Mouse (Mus musculus): ENCODE measurements around the gene Olfr874. TPM values are rescaled to one million over a fixed set of nuclear protein-coding genes. Genes with fewer than 3 reads are reported as not detected.
"Not testable (repeated sequence)": the region's sequence is repeated elsewhere in the genome, so short reads cannot be mapped to it uniquely, and the experiment has no call there.

Gene Olfr874
- polyA plus RNA-seq (2017; shearing (Covaris generic)), result not detected

DNA sequence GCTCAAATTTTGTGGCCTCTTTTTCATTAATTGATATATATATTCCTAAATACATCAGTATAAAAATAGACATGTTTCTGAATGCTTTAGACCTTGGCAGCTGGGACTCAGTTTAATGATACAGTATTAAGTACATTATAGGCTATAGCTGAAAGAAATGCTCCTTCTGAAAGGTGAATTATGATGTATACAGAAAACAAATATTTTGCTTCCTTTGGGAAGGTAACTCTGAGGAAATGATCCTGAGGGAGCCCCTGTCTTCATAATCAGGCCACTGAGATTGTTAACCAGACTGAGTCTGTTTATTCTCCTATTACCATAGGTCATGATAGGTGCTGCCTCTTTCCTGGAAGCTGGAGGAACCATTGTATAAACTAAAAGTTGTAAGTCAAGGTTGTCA is at the start of gene Olfr874:
TSS of gene Olfr874 (plus strand) at position 301 of the 400 bp plus-strand sequence.
- no peak for ATAC-seq

- ATAC-seq, result no peak
Observed at GRCm38 (mm10) chr9:37716150-37716549, 28.8 kb upstream of the Olfr874 start, which contains the start of gene Olfr160. TSS of gene Olfr160 (minus strand) at chr9:37716250.

GRCm38 (mm10) chr9:37734310-37734709 is 10.6 kb upstream of the Olfr874 start:
- ATAC-seq, result no peak

DNA sequence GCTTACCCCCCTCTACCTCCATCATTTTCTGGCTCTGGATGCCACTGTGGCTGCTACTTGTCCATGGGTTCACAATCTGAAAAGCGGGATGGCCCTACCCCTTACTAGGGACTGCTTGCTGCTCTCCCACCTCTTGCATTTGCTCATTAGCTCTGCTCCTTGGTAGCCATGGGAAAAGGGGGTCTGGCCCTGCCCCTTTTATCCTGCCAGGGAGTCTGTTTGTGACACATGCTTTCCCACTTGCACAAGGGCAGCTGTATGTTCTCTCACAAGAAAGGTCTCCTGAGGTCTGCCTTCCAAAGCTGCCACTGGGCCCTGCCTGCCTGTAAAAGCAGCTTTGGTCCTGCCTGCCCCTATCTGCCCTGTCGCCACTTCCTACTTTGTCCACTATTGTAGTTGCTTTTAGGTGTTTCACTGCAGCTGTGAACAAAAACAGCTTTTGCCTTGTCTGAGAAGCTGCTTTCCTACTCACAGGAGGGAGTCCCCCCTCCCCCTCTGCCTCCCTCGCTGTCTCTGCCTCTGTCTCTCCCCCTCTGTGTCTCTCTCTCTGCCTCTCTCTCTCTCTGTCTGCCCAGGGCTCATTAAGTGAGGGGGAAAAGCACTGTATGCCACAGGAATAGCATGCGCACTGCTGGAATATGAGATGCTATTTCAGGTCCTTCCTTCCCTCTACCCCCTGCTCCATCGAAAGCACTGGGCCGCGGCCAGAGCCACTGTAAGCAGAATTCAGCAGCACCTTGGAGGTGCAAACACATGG is 5.6 kb downstream of the Olfr874 start:
- ATAC-seq, result no peak

DNA sequence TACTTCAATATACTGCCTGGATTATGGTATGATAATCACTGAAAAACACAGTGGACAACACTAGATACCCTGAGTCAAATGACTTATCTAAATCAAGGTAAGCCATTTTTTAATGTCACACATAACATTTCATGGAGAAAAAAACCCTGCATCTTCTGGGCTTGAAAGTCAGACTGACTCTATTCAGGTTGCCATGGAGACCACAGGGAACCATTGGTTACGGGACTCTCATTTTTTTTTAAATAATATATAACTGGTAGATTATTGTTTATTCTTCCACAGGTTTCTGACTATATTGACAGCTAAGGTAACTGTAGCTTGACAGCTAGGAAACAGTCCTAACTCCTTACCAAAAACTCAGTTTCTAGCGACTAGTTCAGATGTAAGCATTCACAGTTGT is 6.6 kb downstream of the Olfr874 start:
- no peak for ATAC-seq

DNA sequence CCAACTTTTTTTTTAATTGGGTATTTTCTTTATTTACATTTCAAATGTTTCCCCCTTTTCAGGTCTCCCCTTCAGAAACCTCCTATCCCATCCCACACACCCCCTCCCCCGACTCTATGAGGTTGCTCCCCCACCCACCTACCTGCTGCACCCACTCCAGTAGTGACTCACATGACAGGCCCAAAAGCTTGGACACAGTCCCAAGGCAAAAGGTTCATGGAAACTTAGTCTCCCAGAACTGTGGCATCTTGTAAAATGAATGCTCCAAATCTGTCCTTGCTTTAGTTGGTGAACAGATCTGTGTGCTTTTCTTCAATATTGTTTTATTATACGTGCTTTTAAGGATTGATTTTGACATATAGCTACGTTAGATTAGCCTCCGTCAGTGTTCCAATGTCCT is 7.1 kb downstream of the Olfr874 start:
- ATAC-seq, result no peak

DNA sequence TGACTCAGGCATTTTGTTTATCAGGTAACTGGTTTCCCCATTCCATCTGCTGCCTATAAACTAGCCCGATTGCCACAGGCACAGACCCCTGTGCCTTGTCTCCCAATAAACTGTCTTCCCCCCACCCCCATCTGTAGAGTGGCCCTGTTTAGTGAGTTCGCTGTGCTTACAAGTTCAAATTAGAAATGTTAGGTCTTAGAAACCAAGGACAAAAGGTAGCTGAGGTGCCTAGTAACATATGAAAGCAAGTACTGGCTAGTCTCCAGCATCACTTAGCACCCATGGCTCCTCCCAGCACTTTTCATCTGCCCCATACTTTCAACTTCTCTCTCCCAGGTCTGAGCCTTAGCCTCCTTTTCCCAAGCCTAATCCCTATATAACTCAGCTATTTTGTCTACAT is 16.8 kb downstream of the Olfr874 start:
- no peak for ATAC-seq

GRCm38 (mm10) chr9:37762541-37762940 is 17.6 kb downstream of the Olfr874 start:
- ATAC-seq, result no peak

GRCm38 (mm10) chr9:37770661-37771060 is 25.8 kb downstream of the Olfr874 start:
- ATAC-seq, result no peak

- no peak for ATAC-seq
Observed at GRCm38 (mm10) chr9:37771759-37772158, 26.9 kb downstream of the Olfr874 start, which contains the start of gene Olfr875. TSS of gene Olfr875 (plus strand) at chr9:37771857.

GRCm38 (mm10) chr9:37782766-37783260 is 37.9 kb downstream of the Olfr874 start:
- no peak for ATAC-seq

DNA sequence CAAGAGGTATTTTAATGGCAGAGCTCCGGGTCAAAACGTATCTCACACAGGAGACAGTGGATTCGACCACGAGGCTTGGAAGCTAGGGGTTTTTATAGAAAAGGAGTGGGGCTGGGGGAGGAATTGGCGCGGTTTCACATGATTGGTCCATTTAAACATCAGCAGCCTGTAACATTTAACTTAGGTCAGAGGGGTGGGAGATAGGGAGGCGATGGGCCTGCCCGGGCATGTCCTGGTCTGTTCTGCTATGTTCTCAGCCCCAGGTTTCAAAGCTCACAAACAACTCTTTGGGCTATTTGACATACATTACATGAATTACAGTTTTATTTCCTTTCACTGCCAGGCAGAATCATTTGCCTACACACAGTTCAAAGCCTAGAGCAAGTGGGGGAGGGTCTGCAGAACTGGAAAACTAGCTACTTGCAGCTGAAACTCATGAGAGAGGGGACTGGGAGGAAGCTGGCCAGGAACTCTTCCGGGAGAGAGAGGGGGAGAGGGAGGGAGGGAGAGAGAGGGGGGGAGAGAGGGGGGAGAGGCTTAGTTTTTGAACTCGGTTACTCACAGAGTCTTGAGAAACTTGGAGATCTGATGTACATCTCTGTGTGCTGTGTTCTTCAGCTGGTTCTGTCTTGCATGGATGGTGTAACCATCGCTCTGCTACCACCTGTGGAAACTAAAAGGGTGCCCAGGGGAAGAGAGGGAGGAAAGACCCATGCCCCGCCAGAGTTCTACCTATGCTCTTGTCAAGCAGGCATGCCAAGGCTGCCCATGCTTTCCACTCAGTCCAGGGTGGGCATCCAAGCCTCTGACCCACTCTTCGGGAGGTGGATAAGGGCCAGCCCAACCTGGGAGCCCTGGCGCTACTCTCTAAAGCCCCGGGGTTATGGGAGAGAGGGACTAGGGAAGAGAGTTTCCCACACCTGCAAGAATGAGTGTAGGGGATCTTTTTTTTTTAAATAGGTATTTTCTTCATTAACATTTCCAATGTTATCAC is 38.8 kb downstream of the Olfr874 start:
- not testable (repeated sequence) for ATAC-seq

DNA sequence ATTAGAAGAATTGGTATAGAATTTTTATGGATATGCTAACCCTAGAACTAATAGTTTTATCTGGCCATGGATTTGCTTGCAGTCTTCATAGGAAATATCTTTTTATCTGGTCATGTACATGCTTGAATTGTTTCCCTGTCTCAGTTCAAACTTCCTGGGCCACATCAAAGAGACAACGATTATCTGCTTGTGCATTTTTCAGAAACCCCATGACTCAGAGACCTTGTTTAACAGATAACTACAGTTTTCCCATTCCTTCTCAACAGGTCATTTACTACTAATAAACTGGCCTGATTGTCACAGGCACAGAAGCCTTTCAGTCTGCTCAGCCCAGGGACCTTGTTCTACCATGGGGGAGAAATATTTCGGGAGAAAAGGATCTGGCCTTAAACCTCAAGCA is 41.5 kb downstream of the Olfr874 start:
- no peak for ATAC-seq

Other genes with a start within 250 kb of the Olfr874 start
- under 1 TPM in 1 of 2 experiments, not detected in 1; 0.58 TPM for gene Esam, start 217.0 kb upstream of the Olfr874 start, polyA plus RNA-seq (2017; shearing (Covaris generic))
- not detected for gene Vsig2, start 205.9 kb upstream of the Olfr874 start, polyA plus RNA-seq (2017; shearing (Covaris generic))
- under 1 TPM in 1 of 2 experiments, not detected in 1; 0.33 TPM for gene Nrgn, start 192.2 kb upstream of the Olfr874 start, polyA plus RNA-seq (2017; shearing (Covaris generic))
- gene Siae, start 189.4 kb upstream of the Olfr874 start, polyA plus RNA-seq (2017; shearing (Covaris generic)), result 10 to 100 TPM in 1 of 2 experiments, 1 to 10 TPM in 1; 9.7 to 13.6 TPM
- 1 to 10 TPM in 1 of 2 experiments, not detected in 1; 1.4 TPM for gene Spa17, start 131.4 kb upstream of the Olfr874 start, polyA plus RNA-seq (2017; shearing (Covaris generic))
- 100 to 1,000 TPM; 200 to 207 TPM for gene Tbrg1, start 87.8 kb upstream of the Olfr874 start, polyA plus RNA-seq (2017; shearing (Covaris generic))
- not detected for gene Panx3, start 75.9 kb upstream of the Olfr874 start, polyA plus RNA-seq (2017; shearing (Covaris generic))
- under 1 TPM in 1 of 2 experiments, not detected in 1; 0.41 TPM for gene Olfr160, start 28.9 kb upstream of the Olfr874 start, polyA plus RNA-seq (2017; shearing (Covaris generic))
- not detected for gene Olfr875, start 26.8 kb downstream of the Olfr874 start, polyA plus RNA-seq (2017; shearing (Covaris generic))
- gene Olfr876, start 57.9 kb downstream of the Olfr874 start, polyA plus RNA-seq (2017; shearing (Covaris generic)), result under 1 TPM; 0.10 to 0.20 TPM
- gene Olfr877, start 109.2 kb downstream of the Olfr874 start, polyA plus RNA-seq (2017; shearing (Covaris generic)), result not detected
- gene Olfr145, start 151.6 kb downstream of the Olfr874 start, polyA plus RNA-seq (2017; shearing (Covaris generic)), result under 1 TPM; 0.11 to 0.15 TPM
- gene Olfr878, start 172.7 kb downstream of the Olfr874 start, polyA plus RNA-seq (2017; shearing (Covaris generic)), result under 1 TPM in 1 of 2 experiments, not detected in 1; 0.21 TPM
- under 1 TPM in 1 of 2 experiments, not detected in 1; 0.16 TPM for gene Olfr881, start 246.7 kb downstream of the Olfr874 start, polyA plus RNA-seq (2017; shearing (Covaris generic))